Mouse (Mus musculus): ENCODE data around the gene 1700069L16Rik.

1700069L16Rik gene

DNA sequence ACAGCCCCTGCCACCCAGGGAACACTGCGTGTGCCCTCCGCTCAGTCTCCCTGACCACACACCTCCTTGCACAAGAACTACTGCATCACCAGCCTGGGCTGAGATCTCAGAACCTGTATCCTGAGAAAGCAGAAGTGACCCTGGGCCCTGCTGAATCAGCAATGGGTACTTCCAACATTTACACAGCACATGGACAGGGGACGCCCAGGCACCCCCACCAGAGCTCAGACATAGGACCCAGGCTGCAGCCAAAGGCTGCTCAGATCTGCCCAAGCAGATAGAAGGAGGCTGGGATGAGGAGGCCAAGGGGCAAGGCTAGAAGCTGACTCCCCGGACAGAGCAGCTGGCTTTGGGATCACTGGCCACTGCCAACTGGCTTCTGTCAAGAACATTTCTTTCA lies 80.1 kb downstream of the 1700069L16Rik start:
- no peak for DNase-seq (ENCODE audit: low read depth, low spot score)

DNA sequence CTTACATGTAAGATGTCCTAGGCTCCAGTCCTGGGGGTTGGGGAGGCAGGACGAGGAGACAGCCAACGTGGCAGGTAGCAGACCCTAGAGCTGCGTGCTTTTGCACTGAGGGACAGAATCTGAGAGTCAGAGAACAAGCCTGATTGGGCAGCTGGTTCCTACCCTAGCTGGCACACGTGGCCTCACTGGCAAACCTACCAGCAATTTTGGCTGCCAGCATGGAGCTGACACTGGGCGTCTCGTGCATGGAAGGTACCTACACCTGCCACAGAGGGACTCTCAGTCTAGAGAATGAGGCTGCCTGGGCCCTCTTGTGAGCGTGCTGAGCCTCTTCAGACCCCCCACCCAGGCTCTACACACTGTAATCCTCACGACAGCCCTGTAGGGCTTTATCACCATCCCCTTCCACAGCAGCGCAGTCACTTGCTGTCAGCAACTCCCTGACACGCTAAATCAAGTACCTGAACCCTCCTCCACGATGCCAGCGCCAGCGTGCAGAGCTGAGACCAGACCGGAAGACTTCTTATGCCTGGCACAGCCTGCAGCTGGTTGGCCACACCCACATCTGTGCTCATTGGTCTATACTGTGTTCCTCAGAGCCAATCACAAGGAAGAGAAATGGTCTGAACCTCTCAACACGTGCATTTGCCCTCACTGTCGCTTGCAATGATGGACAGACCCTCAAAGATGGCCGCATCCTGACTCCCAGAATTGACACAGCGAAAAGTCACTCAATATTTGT lies 81.3 kb downstream of the 1700069L16Rik start:
- no peak for DNase-seq (ENCODE audit: low read depth, low spot score)
